20 mouse cellular contexts compared by ENCODE assay signal in genomic region chr13:93891276-93891675, GRCm38 (mm10).
DNase-seq lines count a peak whose midpoint lies in the region; ATAC-seq and TF ChIP-seq lines count a peak whose summit lies in the region.
"Had no signal": no experiment of that assay in that cellular context is flagged by ENCODE, and none has a peak within 500 bp of the region (broad histone marks: within the 10 kb centered on the region; RNA-seq: fewer than 3 reads in every experiment).

No protein-coding gene starts in this region.

- TF ChIP-seq CTCF in kidney, adult 2 months (conservative IDR thresholded peaks at IDR 0.05; ENCODE audit: insufficient read depth, insufficient read length, low read depth, low read length) = no peak
- TF ChIP-seq CTCF in lung, adult 2 months (IDR thresholded peaks at IDR 0.05; ENCODE audit: insufficient read depth, low read length) = no peak
- no peak for TF ChIP-seq CTCF in intestine, postnatal 0 days (IDR thresholded peaks at IDR 0.05; ENCODE audit: low read depth)

- H3K36me3 ChIP-seq in kidney, adult 2 months (ENCODE audit: control insufficient read depth, insufficient read depth, low read length) = no peaks in the 10 kb centered on the region
- H3K36me3 ChIP-seq in kidney, embryonic 16.5 days (ENCODE audit: insufficient read depth, low read length) = no peaks in the 10 kb centered on the region
- no peaks in the 10 kb centered on the region for H3K36me3 ChIP-seq in intestine, postnatal 0 days (ENCODE audit: control insufficient read depth, insufficient read depth)
- H3K36me3 ChIP-seq: embryonic facial prominence, embryonic 10.5 days; forebrain, embryonic 10.5 days; heart, embryonic 15.5 days; hindbrain, embryonic 13.5 days had no signal

- H3K4me1 ChIP-seq in kidney, adult 2 months (ENCODE audit: control insufficient read depth, insufficient read depth, low read length) = peaks cover 23% of the 10 kb centered on the region
- H3K4me1 ChIP-seq in kidney, embryonic 16.5 days (ENCODE audit: insufficient read depth, low read length) = peaks cover 32% of the 10 kb centered on the region
- H3K4me1 ChIP-seq in lung, adult 2 months (ENCODE audit: control insufficient read depth, insufficient read depth, low read length) = no peaks in the 10 kb centered on the region
- H3K4me1 ChIP-seq in intestine, postnatal 0 days (replicated peaks; ENCODE audit: control insufficient read depth, insufficient read depth, low read length) = no peaks in the 10 kb centered on the region
- H3K4me1 ChIP-seq: embryonic facial prominence, embryonic 10.5 days; forebrain, embryonic 10.5 days; hindbrain, embryonic 13.5 days had no signal

- H3K9ac ChIP-seq in kidney, embryonic 16.5 days (replicated peaks; ENCODE audit: low read length) = no peak overlapping the region
- H3K9ac ChIP-seq in intestine, postnatal 0 days (ENCODE audit: low read depth, low read length) = no peak overlapping the region
- H3K9ac ChIP-seq: heart, embryonic 15.5 days; hindbrain, embryonic 13.5 days had no signal

- H3K27ac ChIP-seq in kidney, adult 2 months (ENCODE audit: insufficient read depth, low read depth, low read length) = peak overlapping the region; percentile 92
- peak overlapping the region; percentile 81 for H3K27ac ChIP-seq in kidney, embryonic 16.5 days (ENCODE audit: low read length)
- H3K27ac ChIP-seq in intestine, postnatal 0 days (ENCODE audit: low read depth, low read length) = no peak overlapping the region
- H3K27ac ChIP-seq: embryonic facial prominence, embryonic 10.5 days; forebrain, embryonic 10.5 days; heart, embryonic 15.5 days; hindbrain, embryonic 13.5 days had no signal

- H3K27me3 ChIP-seq in kidney, adult 2 months (replicated peaks; ENCODE audit: control insufficient read depth, insufficient read depth, low read length) = no peaks in the 10 kb centered on the region
- no peaks in the 10 kb centered on the region for H3K27me3 ChIP-seq in kidney, embryonic 16.5 days (ENCODE audit: insufficient read depth, low read length)
- no peaks in the 10 kb centered on the region for H3K27me3 ChIP-seq in intestine, postnatal 0 days (replicated peaks; ENCODE audit: control insufficient read depth, insufficient read depth, low read length)
- H3K27me3 ChIP-seq: heart, embryonic 15.5 days; hindbrain, embryonic 13.5 days had no signal

- WGBS in kidney, adult 2 months = 39% methylated on average over 6 of the region's 6 CpGs
- WGBS in kidney, embryonic 16.5 days = 66% methylated on average over 6 of the region's 6 CpGs
- WGBS in lung, adult 2 months = 74% methylated on average over 6 of the region's 6 CpGs
- 70% methylated on average over 6 of the region's 6 CpGs for WGBS in intestine, postnatal 0 days

- peak; percentile 77 for DNase-seq in kidney, adult 2 months
- DNase-seq in kidney, adult 8-10 months = peak; percentile 51 to 68
- DNase-seq in kidney, postnatal 25 days = peak; percentile 21 to 57
- no peak for DNase-seq in lung, adult 2 months
- no peak for DNase-seq in retina, postnatal 1 day
- DNase-seq: adrenal gland, adult 8-10 months; adrenal gland, postnatal 36 days; cerebellum, adult 2 months; cerebellum, postnatal 10 days; gastrocnemius, postnatal 36 days; heart, adult 18-20 months; heart, postnatal 14 days had no signal

- no peak overlapping the region for H3K4me3 ChIP-seq in kidney, adult 2 months (ENCODE audit: insufficient read depth, low read depth, low read length)
- no peak overlapping the region for H3K4me3 ChIP-seq in kidney, embryonic 16.5 days (ENCODE audit: low read length)
- no peak overlapping the region for H3K4me3 ChIP-seq in lung, adult 2 months (replicated peaks; ENCODE audit: extremely low read depth, low read depth, low read length)
- H3K4me3 ChIP-seq in intestine, postnatal 0 days (ENCODE audit: low read depth, low read length) = no peak overlapping the region
- H3K4me3 ChIP-seq: embryonic facial prominence, embryonic 10.5 days; forebrain, embryonic 10.5 days; heart, embryonic 15.5 days; hindbrain, embryonic 13.5 days had no signal

- H3K9me3 ChIP-seq in kidney, embryonic 16.5 days (ENCODE audit: low read length) = no peaks in the 10 kb centered on the region
- H3K9me3 ChIP-seq in intestine, postnatal 0 days (ENCODE audit: control insufficient read depth) = no peaks in the 10 kb centered on the region
- H3K9me3 ChIP-seq: embryonic facial prominence, embryonic 10.5 days; forebrain, embryonic 10.5 days; heart, embryonic 15.5 days; hindbrain, embryonic 13.5 days had no signal

- no peak for TF ChIP-seq POLR2A in kidney, adult 2 months (IDR thresholded peaks at IDR 0.05; ENCODE audit: low read depth, low read length)
- no peak for TF ChIP-seq POLR2A in lung, adult 2 months (IDR thresholded peaks at IDR 0.05; ENCODE audit: borderline replicate concordance, extremely low read depth, low read depth, low read length)

- ATAC-seq in kidney, embryonic 16.5 days (ENCODE audit: low FRiP score, low TSS enrichment) = peak; percentile 76
- no peak for ATAC-seq in intestine, postnatal 0 days
- ATAC-seq: forebrain, embryonic 14.5 days had no signal

- no peak overlapping the region for H3K4me2 ChIP-seq in kidney, embryonic 16.5 days (replicated peaks; ENCODE audit: low read depth, low read length)
- H3K4me2 ChIP-seq in intestine, postnatal 0 days (replicated peaks; ENCODE audit: low read depth) = no peak overlapping the region
- H3K4me2 ChIP-seq: heart, embryonic 11.5 days; heart, embryonic 15.5 days; hindbrain, embryonic 13.5 days had no signal

Comparison
In these comparisons a context has a peak if more than half of its experiments do, and no peak if none do; other contexts are left out.
1. DNase-seq: peak in kidney, adult 2 months (single experiment), kidney, adult 8-10 months (2 of 2) and kidney, postnatal 25 days (2 of 2); none in lung, adult 2 months (single experiment) and retina, postnatal 1 day (single experiment).